Mouse (Mus musculus) MEL (cell line): ENCODE measurements around the gene Kif5c.
A peak's percentile ranks its signal among the peaks of the same experiment; 100 is the strongest.

Source experiments
- CTCF ChIP-seq, 3 experiments: IDR thresholded peaks in 2 of 3; conservative IDR thresholded peaks in 1 of 3; 2 replicates each; pipeline ENCODE4 v1.5.1; 2011 to 2012; ENCODE audit warnings: low read length in 3 of 3, low read depth in 2 of 3, mild to moderate bottlenecking in 2 of 3, improper control_type of control experiment in 1 of 3, inconsistent platforms in 1 of 3, mixed read lengths in 1 of 3, moderate library complexity in 1 of 3; ENCODE audit not compliant: control insufficient read depth in 1 of 3, insufficient read depth in 1 of 3, poor library complexity in 1 of 3, severe bottlenecking in 1 of 3
- EP300 ChIP-seq, 2 experiments: IDR thresholded peaks; 2 replicates each; pipeline ENCODE4 v1.6.1; 2011; ENCODE audit warnings: improper control_type of control experiment in 2 of 2, low read length in 2 of 2, low read depth in 1 of 2, mild to moderate bottlenecking in 1 of 2
- JUND ChIP-seq: IDR thresholded peaks from 2 replicates; pipeline ENCODE4 v1.6.1; 2011; ENCODE audit warnings: low read depth, mild to moderate bottlenecking, improper control_type of control experiment, low read length
- POLR2A ChIP-seq, 2 experiments: IDR thresholded peaks; 2 replicates each; pipeline ENCODE4 v1.6.1; 2011 to 2012; ENCODE audit warnings: low read length in 2 of 2, mild to moderate bottlenecking in 2 of 2, control low read depth in 1 of 2, improper control_type of control experiment in 1 of 2, low read depth in 1 of 2, moderate library complexity in 1 of 2; ENCODE audit not compliant: control insufficient read depth in 1 of 2, insufficient read depth in 1 of 2, poor library complexity in 1 of 2
- USF1 ChIP-seq: IDR thresholded peaks from 2 replicates; pipeline ENCODE4 v1.6.1; 2014; ENCODE audit warnings: low read depth, mild to moderate bottlenecking, inconsistent platforms, low read length, improper control_type of control experiment, moderate library complexity
- ZKSCAN1 ChIP-seq: IDR thresholded peaks from 2 replicates; pipeline ENCODE4 v1.6.1; 2012; ENCODE audit warnings: low read depth, mild to moderate bottlenecking, inconsistent platforms, low read length, improper control_type of control experiment, moderate library complexity

GRCm38 (mm10) chr2:49727199-49727598 lies 108.1 kb downstream of the Kif5c start:
- TF ChIP-seq EP300 (IDR thresholded peaks at IDR 0.05; ENCODE audit: low read depth in 1 of 2, low read length in 2 of 2), result no peak
- no peak for TF ChIP-seq POLR2A (IDR thresholded peaks at IDR 0.05; ENCODE audit: control insufficient read depth in 1 of 2, insufficient read depth in 1 of 2, low read depth in 1 of 2, low read length in 2 of 2, poor library complexity in 1 of 2)
- TF ChIP-seq JUND, result no peak
- peak; percentile 68 to 92 (median 68) for TF ChIP-seq CTCF (IDR thresholded peaks at IDR 0.05 in 2 of 3, conservative IDR thresholded peaks at IDR 0.05 in 1 of 3; ENCODE audit: control insufficient read depth in 1 of 3, insufficient read depth in 1 of 3, low read depth in 2 of 3, low read length in 3 of 3, poor library complexity in 1 of 3, severe bottlenecking in 1 of 3)
- TF ChIP-seq USF1, result no peak
- TF ChIP-seq ZKSCAN1, result no peak
